Mouse (Mus musculus) ES-Bruce4 (cell line): Measurements from ENCODE around the gene Klk1.

Source experiments
- CTCF ChIP-seq: IDR thresholded peaks from one replicate; pipeline ENCODE4 v1.8.1; 2011; ENCODE audit warnings: low read depth, low read length
- EP300 ChIP-seq: IDR thresholded peaks from 2 replicates; pipeline ENCODE4 v1.6.1; 2011; ENCODE audit warnings: low read depth, low read length; ENCODE audit not compliant: insufficient read depth
- POLR2A ChIP-seq: IDR thresholded peaks from one replicate; pipeline ENCODE4 v1.8.1; 2011; ENCODE audit warnings: low read length; ENCODE audit not compliant: insufficient read depth

- TF ChIP-seq EP300 (no peak), CTCF (no peak), POLR2A (no peak)
These were observed 16.0 kb downstream of the Klk1 start for GRCm38 (mm10) chr7:44241163-44241562.
